Mouse (Mus musculus) cerebellum, adult 11 months (tissue): ENCODE measurements around the gene Olfr559.

Source experiments
- DNase-seq: peaks from one replicate; pipeline ENCODE4 v3.0.0; 2022

Olfr559 gene

DNA sequence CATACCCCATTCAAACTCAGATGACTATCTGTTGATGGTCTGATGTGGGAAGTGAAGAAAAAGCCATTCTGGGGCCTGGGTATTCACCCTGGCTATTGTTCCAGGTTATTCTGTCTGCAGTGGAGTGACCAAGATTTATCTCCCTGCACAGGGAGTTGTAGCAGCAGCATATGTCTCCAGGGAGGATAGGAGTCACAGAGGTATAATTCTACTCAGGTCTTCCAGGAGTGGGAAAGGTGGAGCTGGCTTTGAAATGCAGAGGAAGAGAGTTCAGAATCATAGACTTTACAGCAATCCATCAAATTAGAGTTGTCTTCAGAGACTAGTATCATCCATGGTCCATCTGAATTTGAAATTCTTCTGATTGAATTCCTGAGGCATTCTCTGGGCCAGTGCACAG is at the start of gene Olfr559:
Gene Olfr559 (minus strand): TSS at position 101 of the 400 bp plus-strand sequence.
- no peak for DNase-seq

DNA sequence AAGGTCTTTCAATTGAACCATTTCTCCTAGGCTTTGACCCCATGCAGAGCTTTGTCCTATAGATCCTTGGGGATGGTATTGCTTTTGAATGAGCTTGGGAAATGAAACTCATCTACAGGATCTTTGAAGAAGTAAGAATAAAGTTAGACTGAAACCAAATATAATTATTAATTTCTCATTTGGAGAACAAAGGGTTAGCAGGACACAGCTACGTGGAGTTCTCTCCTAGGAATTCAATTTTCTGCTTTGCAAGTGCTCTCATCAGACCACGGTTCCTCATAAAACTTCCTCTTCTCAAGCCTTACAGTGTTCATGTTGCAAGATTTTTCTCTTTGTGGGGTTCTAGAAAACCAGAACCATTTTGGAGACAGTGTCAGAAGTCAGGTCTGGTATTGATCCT is 43.6 kb upstream of the Olfr559 start, which contains the start of gene Olfr561:
Gene Olfr561 (plus strand): TSS at position 301 of the 400 bp plus-strand sequence.
- DNase-seq = no peak

DNA sequence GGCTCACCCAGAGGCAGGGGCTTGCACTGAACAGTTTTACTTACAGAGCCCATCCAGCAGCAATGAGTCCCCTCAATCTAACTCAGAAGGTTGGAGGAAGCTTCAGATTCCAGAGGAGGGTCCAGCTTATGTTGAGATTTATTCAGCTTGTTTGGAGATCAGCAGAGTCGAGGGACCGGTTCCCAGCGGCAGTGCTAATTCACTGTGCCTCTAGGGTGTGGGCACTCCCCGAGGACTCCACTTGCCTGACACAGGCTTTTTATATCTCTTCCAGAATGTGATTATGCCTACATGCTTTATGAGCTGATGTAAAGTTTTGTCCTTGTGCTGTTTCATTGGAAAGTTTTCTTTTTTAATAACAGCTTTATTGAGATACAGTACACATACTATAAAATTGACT is 32.0 kb upstream of the Olfr559 start, which contains the start of the genes Olfr560 and Olfr78:
Gene Olfr560 (minus strand): TSS at position 101 of the 400 bp plus-strand sequence.
Gene Olfr78 (minus strand): TSS at position 206 of the 400 bp plus-strand sequence.
- DNase-seq = no peak

DNA sequence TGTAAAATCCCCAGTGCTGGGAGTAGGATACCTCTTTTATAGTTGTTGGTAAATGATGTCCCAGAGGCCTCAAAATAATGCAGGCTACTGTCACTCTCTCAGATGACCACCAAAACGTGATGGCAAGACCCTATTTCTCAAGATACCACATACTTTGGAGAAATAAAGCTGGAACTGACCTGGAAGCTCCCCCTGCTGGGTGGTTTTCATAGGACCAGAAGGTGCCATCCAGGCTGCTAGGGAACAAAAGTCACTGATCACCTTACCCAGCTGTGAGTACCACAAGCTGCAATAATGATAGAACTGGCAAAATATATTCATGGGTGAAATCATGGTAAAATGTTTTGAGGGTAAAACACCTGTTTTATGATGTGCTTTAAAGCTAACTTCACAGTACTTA is 24.8 kb upstream of the Olfr559 start:
- no peak for DNase-seq

DNA sequence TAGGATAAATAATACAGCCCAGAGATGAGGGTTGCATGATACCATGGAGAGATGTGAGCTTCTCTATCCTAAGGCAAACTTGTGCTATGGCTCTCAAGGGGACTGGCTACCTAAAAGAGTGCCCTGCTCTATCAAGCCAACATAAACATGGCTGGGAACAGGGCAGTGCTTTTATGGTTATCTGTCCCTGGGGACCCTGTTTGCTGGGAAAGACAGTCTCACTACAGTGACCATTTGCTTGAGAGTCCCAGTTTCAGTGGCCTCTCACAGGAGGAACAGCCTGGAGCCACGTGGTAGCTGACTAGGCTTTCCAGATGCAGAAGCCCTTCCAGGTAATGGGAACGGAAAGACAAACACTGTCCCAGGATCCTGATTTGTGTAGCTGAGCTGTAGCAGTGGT is 10.4 kb upstream of the Olfr559 start:
- no peak for DNase-seq

DNA sequence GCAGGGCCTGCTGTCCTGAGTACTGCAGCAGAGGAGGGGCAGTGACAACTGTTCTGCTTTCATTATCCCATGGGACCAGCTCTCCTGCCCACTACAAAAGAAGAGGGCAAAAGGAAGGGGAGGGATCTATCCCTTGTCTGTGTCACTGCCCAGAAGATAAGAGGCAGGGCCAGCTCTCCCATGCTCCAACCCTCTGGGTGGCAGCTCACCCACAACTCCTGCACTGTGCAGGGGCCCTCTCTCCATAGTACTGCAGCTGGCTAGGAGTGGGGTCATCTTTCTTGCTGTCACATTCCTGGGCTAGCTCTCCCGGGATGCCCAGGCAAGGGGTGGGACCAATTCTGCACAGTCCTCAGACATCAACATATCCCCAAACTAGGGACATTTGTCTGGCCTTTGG is 6.5 kb upstream of the Olfr559 start:
- DNase-seq = no peak

DNA sequence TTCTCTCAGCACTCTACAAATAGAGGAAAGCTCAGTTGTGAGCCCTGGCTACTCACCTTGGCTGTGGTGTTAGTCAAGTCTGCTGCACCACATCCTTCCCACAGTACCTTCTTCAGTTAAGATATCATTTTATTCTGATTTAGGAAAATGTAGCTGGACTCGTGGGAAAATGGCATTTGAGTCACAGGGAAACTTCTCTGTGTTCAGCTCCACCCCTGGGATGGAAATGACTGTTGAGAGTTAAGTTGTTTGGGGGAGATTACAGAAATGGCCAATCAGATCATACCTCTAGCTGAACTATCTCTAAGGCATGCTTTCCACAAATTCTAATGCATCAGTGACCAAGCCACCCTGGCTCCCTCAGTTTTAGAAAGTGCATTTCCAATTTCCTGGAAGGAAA is 8.3 kb downstream of the Olfr559 start, which contains the start of gene Olfr33:
Gene Olfr33 (minus strand): TSS at position 101 of the 400 bp plus-strand sequence.
- DNase-seq = no peak

DNA sequence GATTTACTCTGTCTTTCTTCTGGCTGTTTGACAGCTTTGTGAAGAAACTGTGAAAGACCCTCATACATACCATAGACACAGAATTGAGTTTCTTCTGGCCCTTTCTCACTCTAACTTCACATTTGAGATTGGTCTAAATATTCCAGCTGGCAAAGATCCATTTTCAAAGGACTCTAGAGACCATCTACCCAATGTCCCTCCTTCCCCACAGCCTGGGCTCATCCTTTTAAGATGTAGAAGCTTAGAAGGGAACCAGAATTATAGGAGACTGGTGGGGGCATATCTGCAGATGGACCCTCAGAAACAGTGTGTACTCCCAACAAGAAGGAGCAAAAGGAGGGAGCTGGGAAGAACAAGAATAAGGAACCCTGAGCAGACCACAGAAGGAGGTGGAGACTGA is 25.4 kb downstream of the Olfr559 start, which contains the start of gene Olfr558:
Gene Olfr558 (plus strand): TSS at position 301 of the 400 bp plus-strand sequence.
- no peak for DNase-seq

DNA sequence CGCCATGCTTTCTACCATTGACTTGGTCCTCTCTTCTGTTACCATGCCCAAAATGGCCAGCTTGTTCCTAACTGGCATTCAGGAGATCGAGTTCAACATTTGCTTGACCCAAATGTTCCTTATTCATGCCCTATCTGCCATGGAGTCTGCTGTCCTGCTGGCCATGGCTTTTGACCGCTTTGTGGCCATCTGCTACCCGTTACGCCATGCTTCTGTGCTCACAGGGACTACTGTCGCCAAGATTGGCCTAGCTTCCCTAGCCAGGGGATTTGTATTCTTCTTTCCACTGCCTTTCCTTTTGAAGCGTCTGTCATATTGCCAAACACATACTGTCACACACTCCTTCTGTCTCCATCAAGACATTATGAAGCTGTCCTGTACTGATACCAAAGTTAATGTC is 28.8 kb downstream of the Olfr559 start:
- peak; percentile 22 for DNase-seq

DNA sequence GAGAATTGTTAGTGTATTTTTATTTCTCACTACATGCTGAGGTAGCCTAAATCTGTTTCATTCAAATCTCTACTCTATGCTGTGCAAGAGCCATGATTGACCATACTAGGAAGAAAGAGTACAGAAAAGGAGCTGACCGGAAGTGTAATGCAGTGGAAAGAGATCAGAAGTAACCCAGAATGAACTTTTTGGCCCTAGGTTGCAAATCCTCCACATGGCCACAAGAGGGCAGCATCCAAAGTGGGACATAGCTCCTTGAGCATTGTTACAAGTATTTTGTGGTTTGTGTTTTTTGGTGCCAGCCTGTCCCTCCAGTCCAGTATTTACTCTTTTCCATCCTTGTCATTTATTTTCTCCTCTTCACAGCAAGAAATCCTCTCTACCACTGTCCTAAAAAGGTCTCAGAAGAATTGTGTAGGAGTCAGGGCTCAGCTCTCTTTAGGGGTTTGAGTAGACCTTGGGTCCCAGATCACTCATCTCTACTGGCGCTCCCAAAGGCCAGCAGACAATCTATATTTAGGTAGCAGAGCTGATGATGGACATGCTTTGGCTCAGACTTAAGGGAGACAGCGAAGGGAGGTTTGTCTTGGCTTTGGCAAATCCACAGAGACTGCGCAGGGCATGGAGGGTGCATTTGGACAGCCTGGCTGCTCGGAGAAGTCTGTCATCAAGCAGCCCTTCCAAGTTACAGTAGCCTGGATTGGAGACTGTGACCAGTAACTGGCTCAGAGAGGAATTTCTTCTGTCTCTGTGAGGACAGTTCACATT is 31.7 kb downstream of the Olfr559 start, which contains the start of gene Olfr557:
Gene Olfr557 (plus strand): TSS at position 553 of the 768 bp plus-strand sequence.
- DNase-seq = no peak

DNA sequence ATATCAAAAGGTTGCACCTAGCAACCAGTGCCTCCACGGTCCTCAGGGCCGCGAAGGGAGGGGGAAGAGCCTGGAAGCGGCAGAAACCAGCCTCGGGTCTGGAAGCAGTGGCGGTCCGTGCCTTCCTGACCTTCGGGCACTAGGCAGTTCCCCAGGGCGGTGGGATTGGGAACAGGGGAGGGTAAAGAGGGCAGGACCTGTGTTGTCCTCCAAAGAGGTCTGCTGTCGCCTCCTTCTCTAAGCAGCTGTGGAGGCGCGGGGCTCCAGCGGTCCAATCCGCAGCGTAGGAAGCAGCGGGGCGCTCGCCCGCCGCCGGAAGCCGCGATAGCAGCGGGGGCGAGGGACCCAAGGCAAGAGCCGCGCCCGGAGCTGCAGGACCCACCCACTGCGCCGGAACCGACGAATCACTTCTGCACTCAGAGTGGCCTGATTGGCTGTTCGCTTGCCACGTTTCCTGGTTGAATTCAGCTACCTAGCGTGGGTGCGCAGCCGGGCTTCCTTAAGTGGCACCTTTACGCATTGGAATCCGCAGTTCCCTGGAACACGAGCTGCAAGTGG is 40.3 kb downstream of the Olfr559 start, which contains the start of gene Trim68:
Gene Trim68 (minus strand): TSS at position 384 of the 558 bp plus-strand sequence.
- peak; percentile 41 for DNase-seq

DNA sequence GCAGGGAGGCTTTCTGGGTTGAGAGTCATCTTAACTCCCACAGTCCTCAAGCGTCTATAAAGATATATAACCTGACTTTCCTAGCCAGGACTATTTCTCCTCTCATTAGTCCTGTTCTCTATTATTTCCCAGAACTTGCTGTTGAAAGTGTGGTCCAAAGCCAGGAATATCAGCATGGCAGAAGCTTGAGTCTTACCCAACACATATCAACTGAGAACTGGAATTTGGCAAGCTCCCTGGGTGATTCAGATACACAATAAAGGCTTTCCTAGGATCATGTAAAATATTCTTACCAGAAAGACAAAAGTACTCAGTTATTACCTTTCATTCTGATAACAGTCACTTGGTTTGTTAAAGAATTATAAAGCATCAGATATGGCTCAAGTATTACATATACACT is 45.4 kb downstream of the Olfr559 start:
- no peak for DNase-seq

DNA sequence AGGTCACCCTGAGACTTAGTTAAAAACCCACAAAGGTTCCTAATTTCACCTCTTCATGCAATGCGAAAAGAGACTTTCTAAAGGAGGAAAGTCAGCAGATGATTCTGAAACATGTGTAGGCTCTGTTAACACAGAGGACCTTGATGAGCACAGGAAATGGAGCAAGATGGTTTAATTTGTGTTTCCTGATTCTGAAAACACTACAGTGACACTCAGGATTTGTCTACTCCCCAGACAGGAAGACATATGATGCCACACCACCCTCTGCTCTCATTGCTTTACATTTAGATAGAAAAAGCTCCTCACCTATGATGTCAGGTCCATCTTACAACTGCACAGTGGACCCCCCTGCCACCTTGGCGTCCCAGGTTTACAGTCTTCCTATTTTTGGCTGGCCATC is 51.1 kb downstream of the Olfr559 start:
- no peak for DNase-seq
